Mouse (Mus musculus) embryo, embryonic 10.5 days (tissue): ENCODE measurements around the gene Zfp952.
"Not testable (repeated sequence)": the region's sequence is repeated elsewhere in the genome, so short reads cannot be mapped to it uniquely, and the experiment has no call there.

Source experiments
- DNase-seq: peaks from one replicate; pipeline ENCODE4 v3.0.0-alpha.2; 2015; ENCODE audit warnings: low spot score

Gene Zfp952

DNA sequence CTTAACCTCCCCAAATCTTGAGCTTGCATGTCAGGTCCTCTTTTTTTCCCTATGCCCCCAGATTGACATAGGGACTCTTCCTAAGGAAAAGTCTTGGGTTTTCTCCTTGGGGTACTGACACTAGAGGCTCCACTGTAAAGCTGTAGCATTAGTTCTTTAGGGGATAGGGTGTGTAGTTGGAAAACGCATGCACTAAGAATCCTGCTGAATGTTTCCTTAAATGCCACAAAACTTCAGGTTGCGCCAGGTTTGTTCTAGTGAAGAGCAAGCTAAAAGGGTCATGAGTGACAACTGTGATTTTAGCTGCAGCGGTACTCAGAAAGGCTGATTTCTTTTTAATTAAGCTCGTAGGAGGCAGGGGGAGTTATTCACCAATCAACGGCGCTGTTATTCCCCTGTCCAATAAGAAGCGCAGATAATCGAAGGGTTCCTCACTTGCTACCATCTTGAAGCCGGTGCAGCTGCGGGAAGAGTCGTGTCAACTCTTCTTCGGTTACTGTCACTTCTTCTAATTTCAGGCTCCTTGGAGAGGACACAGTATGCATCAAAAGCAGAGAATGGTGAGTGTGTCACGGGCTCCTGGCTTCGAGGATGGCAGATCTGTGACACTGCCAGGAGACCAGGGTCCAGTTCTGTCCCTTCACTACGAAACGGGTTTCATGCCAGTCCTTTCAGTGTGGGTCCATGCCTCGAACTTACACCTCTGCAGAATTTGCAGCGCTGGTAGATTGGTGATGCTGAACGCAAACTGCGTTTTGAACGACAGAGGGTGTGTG, at the start of gene Zfp952:
Zfp952 (plus strand) TSS at position 431 of the 776 bp plus-strand sequence.
- peak; percentile 95 for DNase-seq

DNA sequence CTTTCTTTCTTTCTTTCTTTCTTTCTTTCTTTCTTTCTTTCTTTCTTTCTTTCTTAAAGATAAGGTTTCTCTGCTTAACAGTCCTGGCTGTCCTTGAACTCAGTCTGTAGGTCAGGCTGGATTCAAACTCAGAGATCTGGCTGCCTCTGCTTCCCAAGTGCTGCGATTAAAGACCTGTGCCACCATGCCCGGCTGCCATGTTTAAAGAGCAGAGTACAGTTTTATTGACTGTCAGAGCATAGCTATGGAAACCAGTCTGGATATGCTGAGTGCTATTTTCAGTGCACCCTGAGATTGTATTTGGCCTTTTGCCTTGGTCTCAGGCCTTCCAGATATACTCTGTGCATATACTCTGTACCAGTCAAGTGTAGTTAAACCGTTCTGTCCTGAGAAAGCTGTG, 49.3 kb upstream of the Zfp952 start:
- DNase-seq, result no peak

GRCm38 (mm10) chr17:32944402-32945035, 48.4 kb upstream of the Zfp952 start:
- DNase-seq, result no peak

DNA sequence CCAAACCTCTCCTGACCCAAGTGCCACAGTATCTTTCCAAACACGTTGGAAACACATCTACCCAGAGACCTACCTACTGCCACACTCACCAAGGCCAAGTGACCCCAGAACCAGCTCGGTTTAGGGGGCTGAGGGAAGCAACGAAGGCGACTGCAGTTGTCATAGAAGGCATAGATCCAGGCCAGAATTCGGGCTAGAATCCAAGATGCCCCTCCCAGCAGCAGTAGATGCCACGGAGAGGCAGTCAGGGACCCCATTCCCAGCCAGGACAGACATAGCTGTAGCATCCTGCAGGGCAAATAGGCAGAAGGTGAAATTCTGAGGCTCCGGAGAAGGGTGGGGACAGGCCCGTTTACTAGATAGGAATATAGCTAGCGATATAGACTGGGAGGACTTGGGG, 46.2 kb upstream of the Zfp952 start:
- DNase-seq, result no peak

DNA sequence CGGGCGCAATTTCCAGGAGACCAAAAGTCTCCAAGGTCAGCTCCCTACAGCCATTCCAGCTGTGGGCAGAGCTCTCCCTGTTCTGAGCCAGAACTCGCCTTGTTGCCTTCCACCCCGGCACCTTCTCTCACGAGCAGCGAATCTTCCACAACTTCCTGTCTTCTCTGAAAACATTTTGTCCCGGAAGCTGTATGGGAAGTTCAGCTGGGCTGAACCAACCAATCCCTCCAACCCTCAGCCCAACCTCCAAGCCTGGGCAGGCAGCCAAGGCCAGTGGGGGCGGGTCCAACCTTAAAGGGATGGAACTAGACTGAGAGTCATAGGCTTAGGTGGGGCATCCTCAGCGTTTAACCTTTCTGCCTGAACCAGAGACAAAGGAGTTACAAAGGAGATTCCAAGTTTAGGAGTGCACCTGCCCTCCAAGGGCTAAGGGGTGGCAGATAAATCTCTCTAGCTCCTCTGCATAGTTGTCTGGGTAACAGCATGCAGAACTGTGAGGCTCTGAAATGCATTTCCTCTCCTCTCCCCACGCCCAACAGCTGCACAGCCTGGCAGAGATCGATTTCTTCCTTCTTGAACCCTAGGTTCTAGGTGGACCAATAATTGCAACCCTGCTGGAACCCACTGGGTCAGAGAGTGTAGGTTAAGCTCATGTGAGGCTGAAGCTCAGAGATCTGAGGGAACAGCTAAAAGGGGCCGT, 45.6 kb upstream of the Zfp952 start, which contains the start of gene Cyp4f13:
Cyp4f13 (minus strand) TSS at position 188 of the 700 bp plus-strand sequence.
- peak; percentile 77 for DNase-seq

DNA sequence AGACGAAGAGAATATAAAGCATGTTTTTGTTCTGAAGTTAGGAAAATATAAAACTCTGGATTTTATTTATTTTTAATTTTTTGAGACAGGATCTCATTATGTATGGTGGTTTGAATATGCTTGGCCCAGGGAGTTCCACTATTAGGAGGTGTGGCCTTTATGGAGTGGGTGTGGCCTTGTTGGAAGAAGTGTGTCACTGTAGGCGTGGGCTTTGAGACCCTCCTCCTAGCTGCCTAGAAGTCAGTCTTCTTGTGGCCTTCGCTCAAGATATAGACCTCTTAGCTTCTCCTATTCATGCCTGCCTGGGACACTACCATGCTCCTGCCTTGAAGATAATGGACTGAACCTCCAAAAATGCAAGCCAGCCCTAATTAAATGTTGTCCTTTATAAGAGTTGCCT, 42.8 kb upstream of the Zfp952 start:
- no peak for DNase-seq

DNA sequence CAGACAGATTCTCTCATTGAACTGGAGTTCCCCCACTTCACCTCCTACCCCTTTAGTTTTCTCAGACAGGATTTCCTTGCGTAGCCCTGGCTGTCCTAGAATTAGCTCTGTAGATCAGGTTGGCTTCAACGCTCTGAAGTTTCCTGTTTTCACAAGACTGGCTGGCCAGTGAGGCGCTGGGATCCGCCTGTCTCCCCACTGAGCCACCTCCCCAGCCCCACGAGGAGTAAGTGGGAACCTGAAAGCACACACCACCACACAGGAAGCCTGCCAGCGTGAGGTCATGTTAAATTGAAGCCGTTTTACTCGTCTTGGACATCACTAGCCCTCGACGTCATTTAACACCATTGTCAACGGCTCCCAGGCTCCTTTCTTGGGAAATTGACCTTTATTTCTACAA, 41.9 kb upstream of the Zfp952 start:
- DNase-seq, result no peak

GRCm38 (mm10) chr17:32951441-32951840, 41.5 kb upstream of the Zfp952 start:
- DNase-seq, result peak; percentile 73

DNA sequence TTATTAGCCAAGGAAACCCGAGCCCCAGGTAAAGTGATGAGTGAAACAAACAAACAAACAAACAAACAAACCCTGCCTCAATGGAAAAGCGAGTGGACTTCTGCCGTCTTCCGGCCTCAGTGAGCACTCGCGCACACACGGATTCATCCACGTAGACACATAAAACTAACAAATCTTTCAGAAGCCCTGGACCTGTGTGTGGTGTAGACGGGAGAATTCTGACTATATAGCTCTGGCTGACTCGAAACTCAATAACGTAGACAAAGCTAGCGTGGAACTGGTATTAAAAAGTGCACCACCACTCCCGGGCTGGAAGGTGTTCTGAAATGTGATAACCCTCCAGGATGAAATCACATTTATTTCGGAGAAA, 27.7 kb upstream of the Zfp952 start:
- DNase-seq, result no peak

DNA sequence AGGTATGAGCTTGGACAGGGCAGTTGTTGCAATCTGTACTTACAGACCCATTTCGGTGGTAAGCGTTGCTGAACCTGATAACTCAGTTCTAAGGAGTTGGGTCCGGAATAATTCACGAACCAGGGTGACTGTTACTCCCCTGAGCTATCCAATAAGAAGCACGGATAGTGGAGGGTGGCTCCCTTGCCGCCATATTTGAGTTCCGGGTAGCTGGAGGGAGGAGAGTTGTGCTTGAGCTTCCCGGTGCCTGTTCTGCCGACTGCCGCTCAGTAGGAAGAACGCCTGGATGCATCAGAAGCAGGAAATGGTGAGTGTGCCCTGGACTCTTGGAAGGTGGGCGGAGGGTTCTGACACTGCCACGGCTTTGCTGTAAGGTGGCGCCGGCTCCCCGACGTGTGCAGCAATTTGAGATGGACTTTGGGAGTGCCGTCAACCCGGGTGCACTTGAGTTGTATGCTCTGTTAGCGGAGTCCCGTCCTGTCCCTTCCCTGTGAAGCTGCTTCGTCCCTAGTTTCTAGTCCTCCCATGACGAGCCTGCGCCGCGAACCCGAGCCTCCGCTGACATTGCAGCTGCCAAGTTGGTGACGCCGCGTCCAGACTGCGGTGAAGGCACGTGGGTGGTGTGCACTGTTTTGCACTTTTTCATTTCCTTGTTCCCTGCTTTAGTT, 27.2 kb upstream of the Zfp952 start, which contains the start of gene Zfp472:
Zfp472 (plus strand) TSS at position 192 of the 668 bp plus-strand sequence.
- peak; percentile 97 for DNase-seq

GRCm38 (mm10) chr17:32981361-32981760, 11.6 kb upstream of the Zfp952 start:
- DNase-seq, result no peak

DNA sequence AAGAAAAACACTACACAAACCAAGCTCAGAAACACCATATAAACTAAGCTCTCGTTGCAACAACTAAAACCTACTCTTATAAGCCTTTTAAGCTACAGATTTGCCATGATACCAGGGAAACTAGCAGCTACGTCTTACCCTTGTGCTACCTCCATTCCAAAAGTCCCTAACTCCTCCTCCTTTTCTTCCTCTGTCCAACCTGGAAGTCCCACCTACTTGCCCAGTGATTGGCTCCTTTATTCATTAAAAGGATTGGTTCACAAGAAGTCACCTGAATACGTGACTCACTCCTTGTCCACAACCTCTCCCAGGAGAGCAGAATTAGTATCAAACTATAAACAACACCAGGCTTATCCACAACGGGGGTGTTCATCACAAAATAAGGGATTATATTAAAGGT, 6.6 kb upstream of the Zfp952 start:
- no peak for DNase-seq

GRCm38 (mm10) chr17:32991965-32992698, 797 bp upstream of the Zfp952 start:
- DNase-seq, result peak; percentile 35

DNA sequence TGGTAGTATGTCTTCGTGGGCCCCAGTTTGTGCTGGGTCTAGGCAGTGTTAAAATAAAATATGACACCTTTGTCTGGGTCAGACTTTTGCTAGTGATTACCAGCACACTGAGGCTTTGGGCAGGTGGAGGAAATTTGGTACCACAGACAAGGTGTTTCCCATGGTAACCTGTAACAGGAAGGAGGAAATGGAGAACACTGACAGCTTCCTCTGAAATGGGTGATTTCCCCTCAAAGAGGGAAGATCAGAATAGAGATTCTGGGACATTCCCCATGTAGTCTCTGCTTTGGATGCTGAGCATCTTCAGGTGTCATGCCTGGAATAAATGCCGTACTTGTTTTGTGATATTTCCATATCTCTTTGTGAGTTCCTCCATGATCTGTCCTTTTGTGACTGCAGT, 5.6 kb downstream of the Zfp952 start:
- no peak for DNase-seq

DNA sequence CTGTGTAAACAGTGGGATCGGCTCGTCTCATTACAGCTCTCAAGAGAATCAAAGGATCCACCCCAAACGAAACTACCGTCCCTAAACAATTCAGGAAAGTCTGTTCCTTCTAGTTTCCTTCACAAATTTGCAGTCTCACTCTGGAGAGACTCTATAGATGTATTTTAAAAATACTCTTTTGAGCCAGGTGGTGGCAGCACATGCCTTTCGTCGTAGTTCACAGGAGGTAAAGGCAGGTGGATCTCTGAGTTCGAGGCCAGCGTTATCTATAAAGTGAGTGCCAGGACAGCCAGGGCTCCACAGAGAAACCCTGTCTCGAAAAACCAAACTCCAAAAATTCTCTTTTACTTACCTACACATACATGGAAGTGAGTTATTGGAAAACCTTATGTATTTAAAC, 15.4 kb downstream of the Zfp952 start:
- no peak for DNase-seq

DNA sequence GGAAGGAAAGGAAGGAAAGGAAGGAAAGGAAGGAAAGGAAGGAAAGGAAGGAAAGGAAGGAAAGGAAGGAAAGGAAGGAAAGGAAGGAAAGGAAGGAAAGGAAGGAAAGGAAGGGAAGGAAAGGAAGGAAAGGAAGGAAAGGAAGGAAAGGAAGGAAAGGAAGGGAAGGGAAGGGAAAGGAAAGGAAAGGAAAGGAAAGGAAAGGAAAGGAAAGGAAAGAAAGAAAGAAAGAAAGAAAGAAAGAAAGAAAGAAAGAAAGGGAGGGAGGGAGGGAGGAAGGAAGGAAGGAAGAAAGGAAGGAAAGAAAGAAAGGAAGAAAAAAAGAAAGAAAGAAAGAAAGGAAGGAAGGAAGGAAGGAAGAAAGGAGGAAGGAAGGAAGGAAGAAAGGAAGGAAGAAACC, 27.5 kb downstream of the Zfp952 start:
- not testable (repeated sequence) for DNase-seq

- DNase-seq, result peak; percentile 29
Measured at GRCm38 (mm10) chr17:33032376-33032775, 39.4 kb downstream of the Zfp952 start.

DNA sequence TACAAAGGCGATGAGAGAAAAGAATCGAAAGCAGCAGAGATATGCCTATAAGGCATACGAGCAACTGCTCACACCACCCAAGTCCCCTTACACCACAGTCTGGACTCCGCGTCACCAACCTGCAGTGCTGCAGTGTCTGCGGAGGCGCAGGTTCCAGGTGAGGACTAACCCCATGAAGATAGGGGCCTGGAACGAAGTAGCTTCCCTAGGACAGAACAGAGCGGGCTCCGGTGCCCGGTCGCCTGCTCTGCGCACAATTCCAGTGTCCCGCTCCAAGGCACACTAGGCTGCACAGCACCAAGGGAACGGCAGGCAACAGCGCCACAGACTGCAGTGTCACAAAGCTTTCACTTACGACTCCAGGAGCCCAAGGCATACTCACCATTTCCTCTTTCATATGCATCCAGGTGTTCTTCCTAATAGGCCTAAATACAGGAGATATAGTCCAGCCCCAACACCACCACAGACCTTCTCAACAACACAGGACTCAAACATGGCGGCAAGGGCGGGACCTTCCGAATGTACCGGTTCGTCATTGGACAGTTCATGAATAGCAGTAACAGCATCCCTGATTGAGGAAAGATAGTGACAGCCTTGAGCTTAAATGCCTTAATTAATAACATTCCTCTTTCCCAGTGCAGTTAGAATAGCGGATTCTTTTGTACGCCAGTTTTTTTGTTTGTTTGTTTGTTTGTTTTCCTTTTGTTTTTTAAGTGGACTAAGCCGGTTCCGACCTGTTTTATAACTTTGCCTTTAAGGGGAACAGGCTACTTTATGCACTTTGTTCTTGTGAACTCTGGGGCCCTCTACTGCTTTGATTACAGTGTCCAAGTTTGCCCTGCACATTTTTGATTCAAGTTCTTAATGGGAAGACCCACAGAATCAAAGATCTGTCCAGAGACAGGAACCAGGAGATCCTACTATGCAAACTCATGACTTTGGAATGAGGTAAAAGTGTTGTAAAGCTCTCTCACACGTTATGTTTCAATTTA, 40.3 kb downstream of the Zfp952 start, which contains the start of gene Zfp763:
Zfp763 (minus strand) TSS at position 503 of the 992 bp plus-strand sequence.
- peak; percentile 95 for DNase-seq
